Mouse (Mus musculus): ENCODE data around the gene Tbx21. TPM values are rescaled to one million over a fixed set of nuclear protein-coding genes. Genes with fewer than 3 reads are reported as not detected.
A peak's percentile ranks its signal among the peaks of the same experiment; 100 is the strongest.

Tbx21 gene
- polyA plus RNA-seq, 1 experiment from 2014 or later: 0.14 TPM

GRCm38 (mm10) chr11:97082977-97083376 is 32.2 kb downstream of the Tbx21 start:
- peak; percentile 94 for DNase-seq (ENCODE audit: low spot score, missing footprints)
- Histone ChIP-seq H3K27ac (ENCODE audit: low read depth, low read length) (no peak overlapping the region), H3K4me3 (ENCODE audit: low read depth, low read length) (no peak overlapping the region), H3K4me2 (no peak overlapping the region), H3K9me3 (ENCODE audit: control insufficient read depth, low read length) (no peaks in the 10 kb centered on the region), H3K27me3 (ENCODE audit: control insufficient read depth, insufficient read depth, low read length) (no peaks in the 10 kb centered on the region), H3K4me1 (ENCODE audit: control insufficient read depth, insufficient read depth, low read length) (no peaks in the 10 kb centered on the region), H3K36me3 (ENCODE audit: control insufficient read depth, insufficient read depth, low read length) (no peaks in the 10 kb centered on the region), H3K9ac (ENCODE audit: low read length) (no peak overlapping the region; the same call in 1 of the 2 replicates)
- ATAC-seq (ENCODE audit: low FRiP score): no peak
- WGBS: 47% methylated on average over 11 of the region's 11 CpGs

GRCm38 (mm10) chr11:97080291-97080690 is 34.8 kb downstream of the Tbx21 start:
- ATAC-seq (ENCODE audit: low FRiP score): no peak
- Histone ChIP-seq H3K4me2 (no peak overlapping the region), H3K4me3 (ENCODE audit: low read depth, low read length) (no peak overlapping the region), H3K9me3 (ENCODE audit: control insufficient read depth, low read length) (no peaks in the 10 kb centered on the region), H3K27ac (ENCODE audit: low read depth, low read length) (no peak overlapping the region), H3K27me3 (ENCODE audit: control insufficient read depth, insufficient read depth, low read length) (no peaks in the 10 kb centered on the region), H3K36me3 (ENCODE audit: control insufficient read depth, insufficient read depth, low read length) (no peaks in the 10 kb centered on the region), H3K4me1 (ENCODE audit: control insufficient read depth, insufficient read depth, low read length) (no peaks in the 10 kb centered on the region), H3K9ac (ENCODE audit: low read length) (no peak overlapping the region)
- 6% methylated on average over 9 of the region's 9 CpGs for WGBS
- peak; percentile 84 for DNase-seq (ENCODE audit: low spot score, missing footprints)

DNA sequence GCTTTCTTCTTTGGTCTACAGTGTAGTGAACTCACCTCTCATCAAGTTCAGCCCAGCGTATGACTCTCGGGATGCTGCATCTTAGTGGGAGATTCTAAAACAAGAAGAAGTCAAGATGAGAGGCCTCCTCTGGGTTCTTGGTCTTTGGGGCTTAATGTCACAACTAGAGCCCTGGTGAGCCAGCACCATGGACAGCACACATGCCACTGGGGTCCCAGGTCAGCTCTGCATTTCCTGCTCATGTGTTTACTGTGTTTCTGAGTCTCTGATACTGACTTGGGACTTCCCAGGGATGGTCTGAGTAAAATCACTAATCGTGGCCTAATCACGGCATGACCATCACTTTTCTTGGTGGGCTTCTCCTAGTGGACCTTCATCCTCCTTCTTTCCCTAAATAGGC is 36.4 kb downstream of the Tbx21 start:
- H3K9ac ChIP-seq (ENCODE audit: low read length): no peak overlapping the region
- no peaks in the 10 kb centered on the region for H3K4me1 ChIP-seq (ENCODE audit: control insufficient read depth, insufficient read depth, low read length)
- no peak for ATAC-seq (ENCODE audit: low FRiP score)
- no peak overlapping the region for H3K4me2 ChIP-seq
- H3K36me3 ChIP-seq (ENCODE audit: control insufficient read depth, insufficient read depth, low read length): no peaks in the 10 kb centered on the region
- no peak overlapping the region for H3K4me3 ChIP-seq (ENCODE audit: low read depth, low read length)
- DNase-seq (ENCODE audit: low spot score, missing footprints): no peak
- WGBS: 64% methylated on average over 4 of the region's 4 CpGs
- no peaks in the 10 kb centered on the region for H3K27me3 ChIP-seq (ENCODE audit: control insufficient read depth, insufficient read depth, low read length)
- H3K9me3 ChIP-seq (ENCODE audit: control insufficient read depth, low read length): no peaks in the 10 kb centered on the region
- no peak overlapping the region for H3K27ac ChIP-seq (ENCODE audit: low read depth, low read length)

DNA sequence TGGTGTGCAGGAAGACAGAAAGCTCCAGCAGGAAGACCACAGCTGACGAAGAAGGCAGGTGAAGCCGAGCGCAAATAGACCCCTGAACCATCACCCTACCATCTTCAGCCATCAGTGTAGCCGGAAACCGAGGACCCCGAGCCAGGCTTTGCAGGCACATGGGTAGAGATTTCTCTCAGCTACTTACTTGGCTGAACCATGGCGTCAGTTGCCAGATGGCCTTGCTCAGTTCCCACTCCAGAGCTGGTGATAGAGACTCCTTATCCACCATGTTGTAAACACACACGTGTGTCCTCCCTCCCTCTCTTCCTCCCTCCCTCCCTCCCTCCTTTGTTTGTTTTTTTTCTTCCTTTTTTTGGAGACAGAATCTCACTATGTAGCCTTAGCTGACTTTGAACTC is 40.9 kb downstream of the Tbx21 start:
- DNase-seq (ENCODE audit: low spot score, missing footprints): no peak
- Histone ChIP-seq H3K4me2 (no peak overlapping the region), H3K4me3 (ENCODE audit: low read depth, low read length) (no peak overlapping the region), H3K36me3 (ENCODE audit: control insufficient read depth, insufficient read depth, low read length) (no peaks in the 10 kb centered on the region), H3K27me3 (ENCODE audit: control insufficient read depth, insufficient read depth, low read length) (no peaks in the 10 kb centered on the region), H3K9ac (ENCODE audit: low read length) (no peak overlapping the region), H3K9me3 (ENCODE audit: control insufficient read depth, low read length) (no peaks in the 10 kb centered on the region), H3K27ac (ENCODE audit: low read depth, low read length) (no peak overlapping the region), H3K4me1 (ENCODE audit: control insufficient read depth, insufficient read depth, low read length) (no peaks in the 10 kb centered on the region)
- 73% methylated on average over 8 of the region's 8 CpGs for WGBS
- ATAC-seq (ENCODE audit: low FRiP score): no peak

DNA sequence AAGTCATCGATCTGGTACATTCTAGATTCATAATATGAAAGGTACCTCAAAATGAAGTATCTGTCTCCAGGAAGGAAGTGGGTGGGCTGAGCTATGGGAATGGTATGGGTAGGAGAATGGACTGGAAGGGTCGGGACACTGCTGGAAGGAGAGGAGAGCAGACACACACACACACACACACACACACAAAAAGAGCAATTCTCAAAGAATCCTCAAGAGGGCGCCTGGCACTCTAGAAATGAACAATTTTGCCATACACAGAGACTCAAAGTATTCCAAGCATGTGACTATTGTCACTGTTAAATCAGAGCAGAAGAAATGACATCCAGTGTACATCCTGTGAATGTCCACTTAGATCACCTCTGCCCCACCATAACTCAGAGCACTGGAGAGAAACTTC is 42.6 kb downstream of the Tbx21 start:
- Histone ChIP-seq H3K4me2 (no peak overlapping the region), H3K36me3 (ENCODE audit: control insufficient read depth, insufficient read depth, low read length) (no peaks in the 10 kb centered on the region; the same call in 1 of the 2 replicates), H3K4me1 (ENCODE audit: control insufficient read depth, insufficient read depth, low read length) (no peaks in the 10 kb centered on the region), H3K27ac (ENCODE audit: low read depth, low read length) (no peak overlapping the region), H3K4me3 (ENCODE audit: low read depth, low read length) (no peak overlapping the region), H3K9me3 (ENCODE audit: control insufficient read depth, low read length) (no peaks in the 10 kb centered on the region), H3K27me3 (ENCODE audit: control insufficient read depth, insufficient read depth, low read length) (no peaks in the 10 kb centered on the region), H3K9ac (ENCODE audit: low read length) (no peak overlapping the region)
- ATAC-seq (ENCODE audit: low FRiP score) (no peak), DNase-seq (ENCODE audit: low spot score, missing footprints) (peak; percentile 97)
- WGBS: 34% methylated on average over 3 of the region's 3 CpGs

DNA sequence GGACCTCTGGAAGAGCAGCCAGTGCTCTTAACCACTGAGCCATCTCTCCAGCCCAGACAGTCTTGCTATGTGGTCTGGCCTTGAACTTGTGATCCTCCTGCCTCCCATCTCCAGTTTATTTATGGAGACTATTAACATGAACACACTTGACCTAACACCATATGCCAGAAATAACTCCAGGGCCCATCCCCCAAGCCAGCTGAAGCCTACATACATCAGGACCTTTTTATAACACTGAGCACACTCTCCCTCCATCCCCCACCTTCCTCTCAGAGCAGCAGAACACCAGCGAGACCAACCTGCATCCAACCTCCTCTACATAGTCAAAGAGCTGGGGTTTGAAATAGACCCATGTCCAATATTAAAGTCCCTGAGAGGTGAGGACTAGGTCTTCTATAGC is 44.0 kb downstream of the Tbx21 start:
- Histone ChIP-seq H3K27me3 (ENCODE audit: control insufficient read depth, insufficient read depth, low read length) (no peaks in the 10 kb centered on the region), H3K27ac (ENCODE audit: low read depth, low read length) (no peak overlapping the region), H3K9ac (ENCODE audit: low read length) (no peak overlapping the region), H3K4me3 (ENCODE audit: low read depth, low read length) (no peak overlapping the region), H3K36me3 (ENCODE audit: control insufficient read depth, insufficient read depth, low read length) (no peaks in the 10 kb centered on the region; the same call in 1 of the 2 replicates), H3K4me2 (no peak overlapping the region), H3K4me1 (ENCODE audit: control insufficient read depth, insufficient read depth, low read length) (no peaks in the 10 kb centered on the region), H3K9me3 (ENCODE audit: control insufficient read depth, low read length) (no peaks in the 10 kb centered on the region)
- WGBS: 73% methylated on average over 1 of the region's 1 CpGs
- ATAC-seq (ENCODE audit: low FRiP score) (no peak), DNase-seq (ENCODE audit: low spot score, missing footprints) (no peak)

- ATAC-seq (ENCODE audit: low FRiP score): no peak
- Histone ChIP-seq H3K4me2 (no peak overlapping the region), H3K9ac (ENCODE audit: low read length) (no peak overlapping the region), H3K27ac (ENCODE audit: low read depth, low read length) (no peak overlapping the region), H3K27me3 (ENCODE audit: control insufficient read depth, insufficient read depth, low read length) (no peaks in the 10 kb centered on the region), H3K4me1 (ENCODE audit: control insufficient read depth, insufficient read depth, low read length) (no peaks in the 10 kb centered on the region), H3K4me3 (ENCODE audit: low read depth, low read length) (no peak overlapping the region), H3K36me3 (ENCODE audit: control insufficient read depth, insufficient read depth, low read length) (no peaks in the 10 kb centered on the region; the same call in 1 of the 2 replicates), H3K9me3 (ENCODE audit: control insufficient read depth, low read length) (no peaks in the 10 kb centered on the region)
- no peak for DNase-seq (ENCODE audit: low spot score, missing footprints)
- 88% methylated on average over 2 of the region's 2 CpGs for WGBS
These were observed 45.4 kb downstream of the Tbx21 start for GRCm38 (mm10) chr11:97069770-97070169.

DNA sequence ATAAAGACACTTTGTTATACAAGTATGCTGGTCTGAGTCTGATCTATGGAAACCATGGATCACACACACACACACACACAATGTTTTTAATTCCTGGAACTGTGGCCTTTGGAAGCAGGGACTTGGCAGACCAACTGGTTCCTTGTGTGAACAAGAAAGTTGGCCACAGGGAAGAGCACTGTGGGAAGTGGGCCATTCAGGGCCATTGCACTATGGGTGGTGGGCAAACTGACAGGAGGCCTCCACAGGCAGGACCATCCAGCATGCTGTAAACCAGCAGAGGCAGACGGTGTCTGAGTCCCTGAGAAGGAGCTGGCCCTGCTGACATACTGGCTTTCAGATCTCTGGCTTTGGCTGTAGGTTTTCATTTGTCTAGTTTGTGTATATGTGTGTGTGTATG is 45.8 kb downstream of the Tbx21 start:
- Histone ChIP-seq H3K36me3 (ENCODE audit: control insufficient read depth, insufficient read depth, low read length) (no peaks in the 10 kb centered on the region; the same call in 1 of the 2 replicates), H3K9ac (ENCODE audit: low read length) (no peak overlapping the region), H3K27me3 (ENCODE audit: control insufficient read depth, insufficient read depth, low read length) (no peaks in the 10 kb centered on the region), H3K4me1 (ENCODE audit: control insufficient read depth, insufficient read depth, low read length) (no peaks in the 10 kb centered on the region), H3K4me2 (no peak overlapping the region), H3K4me3 (ENCODE audit: low read depth, low read length) (no peak overlapping the region), H3K27ac (ENCODE audit: low read depth, low read length) (no peak overlapping the region), H3K9me3 (ENCODE audit: control insufficient read depth, low read length) (no peaks in the 10 kb centered on the region)
- no peak for DNase-seq (ENCODE audit: low spot score, missing footprints)
- ATAC-seq (ENCODE audit: low FRiP score): no peak
- 65% methylated on average over 1 of the region's 1 CpGs for WGBS

- DNase-seq (ENCODE audit: low spot score, missing footprints): no peak
- Histone ChIP-seq H3K4me1 (ENCODE audit: control insufficient read depth, insufficient read depth, low read length) (peaks cover 4% of the 10 kb centered on the region), H3K9ac (ENCODE audit: low read length) (no peak overlapping the region), H3K4me3 (ENCODE audit: low read depth, low read length) (no peak overlapping the region), H3K9me3 (ENCODE audit: control insufficient read depth, low read length) (no peaks in the 10 kb centered on the region), H3K36me3 (ENCODE audit: control insufficient read depth, insufficient read depth, low read length) (no peaks in the 10 kb centered on the region; the same call in 1 of the 2 replicates), H3K27me3 (ENCODE audit: control insufficient read depth, insufficient read depth, low read length) (no peaks in the 10 kb centered on the region), H3K27ac (ENCODE audit: low read depth, low read length) (no peak overlapping the region), H3K4me2 (no peak overlapping the region)
- WGBS: 47% methylated on average over 22 of the region's 22 CpGs
- ATAC-seq (ENCODE audit: low FRiP score): no peak
These were observed 48.3 kb downstream of the Tbx21 start for GRCm38 (mm10) chr11:97066656-97067360.
